Mouse (Mus musculus) cortical plate, adult 2 months (tissue): ENCODE results near the gene Spata18.

Experiments
- CTCF ChIP-seq: fragments of 200-500 bp; IDR thresholded peaks from 2 replicates; pipeline ENCODE4 v1.5.1; 2011; ENCODE audit warnings: mild to moderate bottlenecking, control low read depth, low read length; ENCODE audit not compliant: insufficient read depth; ENCODE audit errors: extremely low read depth
- POLR2A ChIP-seq: fragments of 200-500 bp; IDR thresholded peaks from 2 replicates; pipeline ENCODE4 v1.6.1; 2011; ENCODE audit warnings: mild to moderate bottlenecking, low read length, control low read depth; ENCODE audit not compliant: insufficient read depth; ENCODE audit errors: extremely low read depth

- TF ChIP-seq CTCF: no peak
- peak; percentile 60; the same call in 1 of the 2 replicates for TF ChIP-seq POLR2A
These were observed 3.8 kb upstream of the Spata18 start, which contains the start of gene Sgcb for GRCm38 (mm10) chr5:73647261-73647900.
